8 mouse cellular contexts compared by ENCODE assay signal in the genomic region with DNA sequence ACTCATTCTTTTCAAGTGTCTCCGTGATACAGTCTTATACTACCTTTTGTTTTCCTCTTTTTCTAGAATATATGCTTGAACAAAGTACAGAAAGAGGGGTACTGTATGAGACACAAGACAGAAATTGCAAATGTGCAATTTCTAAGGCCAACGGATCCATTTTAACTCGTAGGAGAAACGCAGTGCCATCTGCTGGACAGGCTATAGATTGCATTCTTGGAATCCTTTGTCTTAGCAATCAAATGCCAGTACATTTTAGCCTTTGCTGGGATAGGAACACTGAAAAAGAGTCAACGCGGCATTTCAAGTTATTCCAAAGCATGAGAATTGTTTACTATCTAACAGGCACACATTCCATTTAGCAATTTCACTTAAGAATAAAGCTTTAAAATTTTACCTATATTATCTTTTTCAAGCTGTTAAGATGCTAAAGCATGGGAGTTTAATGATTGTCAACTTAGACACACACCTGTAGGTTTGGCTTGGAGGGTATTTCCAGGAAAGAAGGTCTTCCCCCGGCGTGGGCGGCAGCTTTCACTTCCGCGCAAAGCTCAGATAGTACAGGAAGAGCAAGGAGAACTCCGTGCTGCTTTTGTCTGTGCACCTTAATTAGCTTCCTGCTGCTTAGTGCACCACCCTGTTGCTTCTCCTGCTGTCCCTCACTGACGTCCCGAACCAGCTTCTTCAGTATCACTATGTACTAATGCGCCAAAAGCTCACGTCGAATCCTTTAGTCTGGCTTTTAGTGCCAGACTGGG. TPM values are rescaled to one million over a fixed set of nuclear protein-coding genes. Genes with fewer than 3 reads are reported as not detected.
DNase-seq lines count a peak whose midpoint lies in the region; ATAC-seq and TF ChIP-seq lines count a peak whose summit lies in the region.

No protein-coding gene starts in this region.

- H3K9me3 ChIP-seq in limb, embryonic 15.5 days = no peaks in the 10 kb centered on the region
- H3K9me3 ChIP-seq in midbrain, embryonic 16.5 days (replicated peaks; ENCODE audit: control insufficient read depth, low read length, poor library complexity, severe bottlenecking) = no peaks in the 10 kb centered on the region

- ATAC-seq in limb, embryonic 15.5 days (ENCODE audit: insufficient number of reproducible peaks, low FRiP score, low TSS enrichment, low read depth) = no peak
- peak; percentile 90 for ATAC-seq in midbrain, embryonic 16.5 days

- H3K4me1 ChIP-seq in kidney, adult 2 months (ENCODE audit: control insufficient read depth, insufficient read depth, low read length) = no peaks in the 10 kb centered on the region
- no peaks in the 10 kb centered on the region for H3K4me1 ChIP-seq in limb, embryonic 15.5 days
- no peaks in the 10 kb centered on the region for H3K4me1 ChIP-seq in midbrain, embryonic 16.5 days (ENCODE audit: control insufficient read depth, insufficient read depth, low read length)

- no peaks in the 10 kb centered on the region for H3K36me3 ChIP-seq in kidney, adult 2 months (ENCODE audit: control insufficient read depth, insufficient read depth, low read length)
- H3K36me3 ChIP-seq in limb, embryonic 15.5 days = no peaks in the 10 kb centered on the region
- no peaks in the 10 kb centered on the region for H3K36me3 ChIP-seq in midbrain, embryonic 16.5 days (ENCODE audit: control insufficient read depth, insufficient read depth, low read length)

- no peaks in the 10 kb centered on the region for H3K27me3 ChIP-seq in kidney, adult 2 months (replicated peaks; ENCODE audit: control insufficient read depth, insufficient read depth, low read length)
- no peaks in the 10 kb centered on the region for H3K27me3 ChIP-seq in limb, embryonic 15.5 days
- no peaks in the 10 kb centered on the region for H3K27me3 ChIP-seq in midbrain, embryonic 16.5 days (ENCODE audit: control insufficient read depth, insufficient read depth, low read depth, low read length)

- peak; percentile 48 for TF ChIP-seq CTCF in kidney, adult 2 months (conservative IDR thresholded peaks at IDR 0.05; ENCODE audit: insufficient read depth, insufficient read length, low read depth, low read length)

- H3K4me3 ChIP-seq in kidney, adult 2 months (ENCODE audit: insufficient read depth, low read depth, low read length) = peak overlapping the region; percentile 50
- H3K4me3 ChIP-seq in limb, embryonic 15.5 days = peak overlapping the region; percentile 47
- peak overlapping the region; percentile 37 for H3K4me3 ChIP-seq in midbrain, embryonic 16.5 days (ENCODE audit: low read depth, low read length)

- DNase-seq in A20 (ENCODE audit: low read depth, low spot score) = peak; percentile 87
- peak; percentile 59 for DNase-seq in adrenal gland, adult 2 months
- peak; percentile 83 for DNase-seq in embryo, embryonic 11 days
- DNase-seq in heart, adult 8-10 months (ENCODE audit: low spot score) = peak; percentile 38
- peak; percentile 64 for DNase-seq in kidney, adult 2 months
- DNase-seq in spleen, adult 18-20 months = peak; percentile 50 to 58

- H3K9ac ChIP-seq in limb, embryonic 15.5 days = peak overlapping the region; percentile 43; the same call in 1 of the 2 replicates
- peak overlapping the region; percentile 60 for H3K9ac ChIP-seq in midbrain, embryonic 16.5 days (ENCODE audit: low read depth, low read length)

- under 1% methylated on average over 17 of the region's 17 CpGs for WGBS in kidney, adult 2 months
- 3% methylated on average over 17 of the region's 17 CpGs for WGBS in limb, embryonic 15.5 days
- under 1% methylated on average over 17 of the region's 17 CpGs for WGBS in midbrain, embryonic 16.5 days

- no peak overlapping the region for H3K27ac ChIP-seq in kidney, adult 2 months (ENCODE audit: insufficient read depth, low read depth, low read length)
- H3K27ac ChIP-seq in limb, embryonic 15.5 days = no peak overlapping the region
- H3K27ac ChIP-seq in midbrain, embryonic 16.5 days (ENCODE audit: low read length) = no peak overlapping the region

- TF ChIP-seq POLR2A in kidney, adult 2 months (IDR thresholded peaks at IDR 0.05; ENCODE audit: low read depth, low read length) = no peak

- peak overlapping the region; percentile 77 for H3K4me2 ChIP-seq in limb, embryonic 15.5 days
- peak overlapping the region; percentile 56 for H3K4me2 ChIP-seq in midbrain, embryonic 16.5 days (ENCODE audit: low read length)

RNA-seq across cellular contexts. Expression of a gene that starts 19.8 kb away (rescaled TPM):
- total RNA-seq in adrenal gland, adult 2 months (2021) = under 1 TPM in 1 of 2 experiments, not detected in 1; 0.12 TPM
- not detected in 2 replicates for polyA plus RNA-seq in adrenal gland, adult 2 months (2012; rRNA removed)
- not detected for total RNA-seq in heart, adult 8-10 months (2022)
- polyA plus RNA-seq in kidney, adult 2 months (2012; rRNA removed) = not detected in 2 replicates
- 0.04 and 0.06 TPM in 2 replicates for polyA plus RNA-seq in limb, embryonic 15.5 days (2015; fragmentation: Nextera tagmentation; extraction: Ambion mirVana)
- polyA plus RNA-seq in midbrain, embryonic 16.5 days (2015; fragmentation: Nextera tagmentation; extraction: Ambion mirVana) = 0.04 TPM in 1 of 2 replicates, not detected in the other

RNA-seq across cellular contexts. Expression of a gene that starts 22.1 kb away (rescaled TPM):
- total RNA-seq in adrenal gland, adult 2 months (2021) = not detected
- 0.04 TPM in 1 of 2 replicates, not detected in the other for polyA plus RNA-seq in adrenal gland, adult 2 months (2012; rRNA removed)
- total RNA-seq in heart, adult 8-10 months (2022) = not detected
- 0.09 TPM in 1 of 2 replicates, not detected in the other for polyA plus RNA-seq in kidney, adult 2 months (2012; rRNA removed)
- 0.51 and 1.3 TPM in 2 replicates for polyA plus RNA-seq in limb, embryonic 15.5 days (2015; fragmentation: Nextera tagmentation; extraction: Ambion mirVana)
- 3.0 and 3.2 TPM in 2 replicates for polyA plus RNA-seq in midbrain, embryonic 16.5 days (2015; fragmentation: Nextera tagmentation; extraction: Ambion mirVana)
